Comparison of ENCODE assay signal across 8 mouse cellular contexts in genomic region chr10:121256115-121256825, GRCm38 (mm10).
DNase-seq lines count a peak whose midpoint lies in the region; ATAC-seq and TF ChIP-seq lines count a peak whose summit lies in the region.

No protein-coding gene starts in this region.

- 0 out of 2 replicates have a peak overlapping the region, but pooled peaks have one; percentile 17 for H3K4me2 ChIP-seq in heart, embryonic 12.5 days
- H3K4me2 ChIP-seq in kidney, postnatal 0 days (ENCODE audit: low read length) = 0 out of 2 replicates have a peak overlapping the region, but pooled peaks have one; percentile 11
- no peak overlapping the region for H3K4me2 ChIP-seq in neural tube, embryonic 15.5 days

- H3K36me3 ChIP-seq in ES-Bruce4 (ENCODE audit: control insufficient read depth, insufficient read depth, low read length, poor library complexity, severe bottlenecking) = no peaks in the 10 kb centered on the region
- no peaks in the 10 kb centered on the region for H3K36me3 ChIP-seq in heart, embryonic 12.5 days
- no peaks in the 10 kb centered on the region for H3K36me3 ChIP-seq in kidney, postnatal 0 days (ENCODE audit: insufficient read depth, low read length)
- no peaks in the 10 kb centered on the region for H3K36me3 ChIP-seq in neural tube, embryonic 15.5 days
- H3K36me3 ChIP-seq in thymus, adult 2 months (ENCODE audit: control insufficient read depth, insufficient read depth, low read length) = no peaks in the 10 kb centered on the region

- TF ChIP-seq EP300 in ES-Bruce4 (IDR thresholded peaks at IDR 0.05; ENCODE audit: insufficient read depth, low read depth, low read length) = no peak

- H3K9me3 ChIP-seq in ES-Bruce4 (replicated peaks; ENCODE audit: control insufficient read depth, insufficient read depth, low read length, poor library complexity, severe bottlenecking) = no peaks in the 10 kb centered on the region
- no peaks in the 10 kb centered on the region for H3K9me3 ChIP-seq in heart, embryonic 12.5 days (replicated peaks)
- H3K9me3 ChIP-seq in kidney, postnatal 0 days (replicated peaks; ENCODE audit: low read length) = no peaks in the 10 kb centered on the region
- H3K9me3 ChIP-seq in neural tube, embryonic 15.5 days (replicated peaks) = no peaks in the 10 kb centered on the region

- ATAC-seq in heart, embryonic 12.5 days (ENCODE audit: insufficient number of reproducible peaks, low FRiP score) = no peak
- no peak for ATAC-seq in kidney, postnatal 0 days (replicated peaks; ENCODE audit: low FRiP score, low read depth)
- peak; percentile 74; the same call in 1 of the 2 replicates for ATAC-seq in neural tube, embryonic 15.5 days (ENCODE audit: low FRiP score)

- no peak overlapping the region for H3K4me3 ChIP-seq in ES-Bruce4 (ENCODE audit: low read depth, low read length)
- H3K4me3 ChIP-seq in heart, embryonic 12.5 days = no peak overlapping the region
- no peak overlapping the region for H3K4me3 ChIP-seq in kidney, postnatal 0 days (replicated peaks; ENCODE audit: low read depth, low read length)
- H3K4me3 ChIP-seq in neural tube, embryonic 15.5 days (replicated peaks) = no peak overlapping the region
- no peak overlapping the region for H3K4me3 ChIP-seq in thymus, adult 2 months (ENCODE audit: control insufficient read depth, insufficient read depth, low read length)

- H3K9ac ChIP-seq in ES-Bruce4 (ENCODE audit: low read depth, poor library complexity, severe bottlenecking) = no peak overlapping the region
- no peak overlapping the region for H3K9ac ChIP-seq in heart, embryonic 12.5 days
- H3K9ac ChIP-seq in kidney, postnatal 0 days (ENCODE audit: low read depth, low read length) = no peak overlapping the region
- no peak overlapping the region for H3K9ac ChIP-seq in neural tube, embryonic 15.5 days (replicated peaks)

- TF ChIP-seq POLR2A in ES-Bruce4 (IDR thresholded peaks at IDR 0.05; ENCODE audit: insufficient read depth, low read length) = no peak
- TF ChIP-seq POLR2A in thymus, adult 2 months (IDR thresholded peaks at IDR 0.05; ENCODE audit: control insufficient read depth, extremely low read depth, insufficient read depth, low read length, poor library complexity) = no peak

- H3K27me3 ChIP-seq in ES-Bruce4 (ENCODE audit: control insufficient read depth, insufficient read depth, low read length, poor library complexity, severe bottlenecking) = no peaks in the 10 kb centered on the region
- peaks cover 11% of the 10 kb centered on the region; the same call in 1 of the 2 replicates for H3K27me3 ChIP-seq in heart, embryonic 12.5 days (replicated peaks)
- H3K27me3 ChIP-seq in kidney, postnatal 0 days (ENCODE audit: insufficient read depth, low read length) = no peaks in the 10 kb centered on the region
- H3K27me3 ChIP-seq in neural tube, embryonic 15.5 days (replicated peaks) = peaks cover 16% of the 10 kb centered on the region
- H3K27me3 ChIP-seq in thymus, adult 2 months (ENCODE audit: control insufficient read depth, insufficient read depth, low read length) = no peaks in the 10 kb centered on the region

- peak; percentile 98 for TF ChIP-seq CTCF in ES-Bruce4 (IDR thresholded peaks at IDR 0.05; ENCODE audit: low read depth, low read length)
- peak; percentile 97 for TF ChIP-seq CTCF in kidney, postnatal 0 days (IDR thresholded peaks at IDR 0.05; ENCODE audit: low read depth)
- peak; percentile 83; the same call in 1 of the 2 replicates for TF ChIP-seq CTCF in thymus, adult 2 months (IDR thresholded peaks at IDR 0.05; ENCODE audit: borderline replicate concordance, control insufficient read depth, extremely low read depth, insufficient read depth, low read length, poor library complexity)

- H3K4me1 ChIP-seq in ES-Bruce4 (ENCODE audit: control insufficient read depth, insufficient read depth, low read length) = no peaks in the 10 kb centered on the region
- H3K4me1 ChIP-seq in heart, embryonic 12.5 days (replicated peaks) = no peaks in the 10 kb centered on the region; the same call in 1 of the 2 replicates
- H3K4me1 ChIP-seq in kidney, postnatal 0 days (replicated peaks; ENCODE audit: insufficient read depth, low read length) = no peaks in the 10 kb centered on the region
- 0 out of 2 replicates have a peak, but pooled peaks cover 3% of the 10 kb centered on the region for H3K4me1 ChIP-seq in neural tube, embryonic 15.5 days
- peaks cover 2% of the 10 kb centered on the region; the same call in 1 of the 2 replicates for H3K4me1 ChIP-seq in thymus, adult 2 months (replicated peaks; ENCODE audit: control insufficient read depth, insufficient read depth, low read length)

- peak; percentile 75 for DNase-seq in adrenal gland, postnatal 14 days
- DNase-seq in embryo, embryonic 11.5 days (ENCODE audit: low read depth, low spot score) = peak; percentile 75
- peak; percentile 81 for DNase-seq in kidney, postnatal 0 days (ENCODE audit: low spot score)
- DNase-seq in lung, adult 18-20 months = peak; percentile 53 to 66
- DNase-seq in thymus, adult 2 months = peak; percentile 70

- no peak overlapping the region for H3K27ac ChIP-seq in ES-Bruce4 (ENCODE audit: insufficient read depth, low read length)
- H3K27ac ChIP-seq in heart, embryonic 12.5 days (ENCODE audit: poor library complexity, severe bottlenecking) = no peak overlapping the region
- no peak overlapping the region for H3K27ac ChIP-seq in kidney, postnatal 0 days
- no peak overlapping the region for H3K27ac ChIP-seq in neural tube, embryonic 15.5 days (replicated peaks)
- no peak overlapping the region for H3K27ac ChIP-seq in thymus, adult 2 months (ENCODE audit: control insufficient read depth, insufficient read depth, low read length)

- 23% methylated on average over 17 of the region's 17 CpGs for WGBS in heart, embryonic 12.5 days
- WGBS in kidney, postnatal 0 days = 22% methylated on average over 17 of the region's 17 CpGs
- 25% methylated on average over 17 of the region's 17 CpGs for WGBS in neural tube, embryonic 15.5 days
- WGBS in thymus, adult 2 months = 31% methylated on average over 17 of the region's 17 CpGs
